Mouse (Mus musculus): Measurements from ENCODE around the gene Mgat4e. TPM values are rescaled to one million over a fixed set of nuclear protein-coding genes. Genes with fewer than 3 reads are reported as not detected.
"Not testable (repeated sequence)": the region's sequence is repeated elsewhere in the genome, so short reads cannot be mapped to it uniquely, and the experiment has no call there.

Mgat4e gene
- polyA plus RNA-seq, 1 experiment from 2014 or later: not detected

DNA sequence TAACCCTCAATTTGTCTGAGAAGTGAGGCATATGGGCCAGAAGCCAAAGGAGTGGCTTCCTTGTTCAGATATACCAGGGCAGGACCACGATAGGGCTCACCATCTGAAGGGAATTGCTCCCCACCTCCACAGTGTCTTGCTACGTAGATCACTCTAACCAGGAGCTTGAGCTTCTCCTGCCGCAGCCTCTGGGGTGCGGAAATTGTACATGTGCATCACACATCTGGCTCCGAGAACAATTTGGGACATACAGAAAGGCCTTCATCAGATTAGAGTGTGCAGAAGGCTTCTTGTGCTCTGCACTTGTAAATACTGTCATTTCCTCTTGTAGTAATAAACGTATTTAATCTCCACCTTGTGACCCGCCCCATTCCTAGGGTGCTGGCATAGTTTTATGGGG is 28.3 kb downstream of the Mgat4e start:
- Histone ChIP-seq H3K9ac (ENCODE audit: low read depth, low read length) (no peak overlapping the region), H3K27me3 (ENCODE audit: control insufficient read depth, insufficient read depth, low read depth, low read length) (no peaks in the 10 kb centered on the region), H3K36me3 (ENCODE audit: control insufficient read depth, insufficient read depth) (no peaks in the 10 kb centered on the region), H3K4me3 (ENCODE audit: low read depth, low read length) (no peak overlapping the region), H3K27ac (ENCODE audit: low read length) (0 out of 2 replicates have a peak overlapping the region, but pooled peaks have one; percentile 6), H3K4me2 (ENCODE audit: low read depth, low read length) (no peak overlapping the region), H3K4me1 (ENCODE audit: control insufficient read depth, low read depth, low read length) (peaks cover 21% of the 10 kb centered on the region), H3K9me3 (replicated peaks; ENCODE audit: control insufficient read depth, low read length) (no peaks in the 10 kb centered on the region)
- ATAC-seq (ENCODE audit: low read depth): no peak
- WGBS (ENCODE audit: insufficient replicate concordance): 40% methylated on average over 7 of the region's 7 CpGs

DNA sequence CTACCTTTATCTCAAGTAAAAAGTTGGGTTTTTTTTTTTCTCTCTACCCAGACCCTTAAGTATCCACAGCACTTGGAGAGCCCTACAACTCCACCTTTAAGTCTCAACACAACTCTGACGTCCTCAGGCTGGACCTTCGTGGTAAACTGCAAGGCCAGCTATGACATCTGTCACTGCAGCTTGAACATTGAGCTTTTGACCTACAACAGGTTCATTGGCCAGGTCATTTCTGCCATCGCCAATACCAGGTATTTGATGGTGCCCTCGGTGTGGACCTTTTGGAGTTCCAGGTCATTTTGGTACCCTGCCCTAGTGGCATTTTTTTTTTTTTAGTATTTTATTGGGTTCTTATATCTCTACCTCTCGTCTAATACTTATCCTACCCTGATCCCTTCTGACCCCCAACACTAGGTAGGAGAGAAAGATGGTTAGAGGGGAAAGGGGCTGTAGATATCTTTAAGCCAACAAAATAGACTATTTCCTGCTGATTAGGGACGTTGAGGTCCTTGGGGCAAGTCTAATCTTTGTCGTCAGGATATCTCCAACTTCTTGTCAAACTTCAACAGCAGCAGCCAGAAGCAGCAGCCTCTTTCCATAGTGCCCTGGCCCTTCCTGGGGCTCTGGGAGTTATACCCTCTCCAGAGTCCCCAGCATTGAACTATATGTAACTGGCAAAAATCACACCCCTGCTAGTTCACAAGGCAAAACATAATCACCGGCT is 29.3 kb downstream of the Mgat4e start:
- WGBS (ENCODE audit: insufficient replicate concordance): 36% methylated on average over 8 of the region's 8 CpGs
- no peak overlapping the region for H3K9ac ChIP-seq (ENCODE audit: low read depth, low read length)

DNA sequence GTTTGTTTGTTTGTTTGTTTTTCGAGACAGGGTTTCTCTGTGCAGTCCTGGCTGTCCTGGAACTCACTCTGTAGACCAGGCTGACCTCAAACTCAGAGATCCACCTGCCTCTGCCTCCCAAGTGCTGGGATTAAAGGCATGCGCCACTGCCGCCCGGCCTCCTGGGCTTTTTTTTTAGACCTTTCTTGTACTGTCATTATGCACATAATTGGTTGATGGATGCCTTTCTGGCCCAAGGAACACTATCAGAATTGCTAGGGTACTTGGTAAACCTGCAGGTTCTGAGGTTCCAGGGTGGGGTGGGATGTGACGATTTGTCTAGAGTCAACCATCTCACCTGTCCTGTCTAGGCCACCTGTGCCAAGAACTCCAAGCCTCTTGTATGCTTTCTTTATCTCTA is 30.3 kb downstream of the Mgat4e start:
- H3K9ac ChIP-seq (ENCODE audit: low read depth, low read length); H3K36me3 ChIP-seq (ENCODE audit: control insufficient read depth, insufficient read depth); H3K4me2 ChIP-seq (ENCODE audit: low read depth, low read length); H3K27ac ChIP-seq (ENCODE audit: low read length); H3K27me3 ChIP-seq (ENCODE audit: control insufficient read depth, insufficient read depth, low read depth, low read length); H3K9me3 ChIP-seq (replicated peaks; ENCODE audit: control insufficient read depth, low read length); H3K4me3 ChIP-seq (ENCODE audit: low read depth, low read length); ATAC-seq (ENCODE audit: low read depth): not testable (repeated sequence)
- peaks cover 19% of the 10 kb centered on the region for H3K4me1 ChIP-seq (ENCODE audit: control insufficient read depth, low read depth, low read length)
- WGBS (ENCODE audit: insufficient replicate concordance): 82% methylated on average over 5 of the region's 5 CpGs

More for the DNA sequence above, 29.3 kb downstream of the Mgat4e start:
- peaks cover 19% of the 10 kb centered on the region for H3K4me1 ChIP-seq (ENCODE audit: control insufficient read depth, low read depth, low read length)
- H3K27ac ChIP-seq (ENCODE audit: low read length): no peak overlapping the region
- no peaks in the 10 kb centered on the region for H3K27me3 ChIP-seq (ENCODE audit: control insufficient read depth, insufficient read depth, low read depth, low read length)
- H3K4me3 ChIP-seq (ENCODE audit: low read depth, low read length): no peak overlapping the region
- no peak overlapping the region for H3K4me2 ChIP-seq (ENCODE audit: low read depth, low read length)
- peak; percentile 53 for ATAC-seq (ENCODE audit: low read depth)
- no peaks in the 10 kb centered on the region for H3K36me3 ChIP-seq (ENCODE audit: control insufficient read depth, insufficient read depth)
- H3K9me3 ChIP-seq (replicated peaks; ENCODE audit: control insufficient read depth, low read length): no peaks in the 10 kb centered on the region

DNA sequence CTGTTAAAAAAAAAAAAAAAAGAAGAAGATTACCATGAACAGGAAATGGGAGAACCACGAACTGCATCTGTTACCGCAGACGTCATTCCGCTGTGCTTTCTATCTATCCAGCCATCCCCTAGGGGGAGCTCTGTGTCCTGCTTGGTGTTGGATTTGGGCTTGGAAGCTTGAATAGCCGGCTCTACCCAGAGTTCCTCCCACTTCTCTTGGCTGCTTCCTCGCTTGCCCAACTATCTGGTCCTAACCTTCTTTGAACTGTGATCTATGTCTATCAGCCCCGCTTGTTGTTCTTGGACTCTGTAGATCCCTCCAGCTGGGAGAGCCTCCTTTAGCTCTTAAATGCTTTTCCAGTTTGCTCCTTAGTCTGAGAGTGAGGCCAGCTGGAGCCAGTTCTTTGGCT is 30.8 kb downstream of the Mgat4e start:
- H3K27ac ChIP-seq (ENCODE audit: low read length): no peak overlapping the region
- peak; percentile 76 for ATAC-seq (ENCODE audit: low read depth)
- no peaks in the 10 kb centered on the region for H3K9me3 ChIP-seq (replicated peaks; ENCODE audit: control insufficient read depth, low read length)
- peaks cover 3% of the 10 kb centered on the region for H3K27me3 ChIP-seq (ENCODE audit: control insufficient read depth, insufficient read depth, low read depth, low read length)
- H3K4me3 ChIP-seq (ENCODE audit: low read depth, low read length): no peak overlapping the region
- H3K9ac ChIP-seq (ENCODE audit: low read depth, low read length): no peak overlapping the region
- 2% methylated on average over 7 of the region's 7 CpGs for WGBS (ENCODE audit: insufficient replicate concordance)
- no peaks in the 10 kb centered on the region for H3K36me3 ChIP-seq (ENCODE audit: control insufficient read depth, insufficient read depth)
- H3K4me1 ChIP-seq (ENCODE audit: control insufficient read depth, low read depth, low read length): peaks cover 20% of the 10 kb centered on the region
- no peak overlapping the region for H3K4me2 ChIP-seq (ENCODE audit: low read depth, low read length)

DNA sequence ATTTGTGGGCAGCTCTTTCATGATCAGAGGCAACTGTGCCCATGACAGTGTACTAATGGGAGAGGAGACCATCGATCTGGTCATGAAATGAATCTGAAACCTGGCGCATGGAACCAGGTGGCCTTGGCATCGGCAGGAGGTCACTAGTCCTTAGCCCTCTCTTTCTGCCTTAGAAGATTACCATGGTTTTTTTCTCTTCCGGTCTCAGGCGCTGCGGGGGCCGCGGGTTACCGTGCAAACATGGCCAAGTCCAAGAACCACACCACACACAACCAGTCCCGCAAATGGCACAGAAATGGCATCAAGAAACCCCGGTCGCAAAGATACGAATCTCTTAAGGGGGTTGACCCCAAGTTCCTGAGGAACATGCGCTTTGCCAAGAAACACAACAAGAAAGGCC is 31.6 kb downstream of the Mgat4e start:
- not testable (repeated sequence) for H3K27ac ChIP-seq (ENCODE audit: low read length); H3K9me3 ChIP-seq (replicated peaks; ENCODE audit: control insufficient read depth, low read length); H3K4me2 ChIP-seq (ENCODE audit: low read depth, low read length); H3K36me3 ChIP-seq (ENCODE audit: control insufficient read depth, insufficient read depth); H3K9ac ChIP-seq (ENCODE audit: low read depth, low read length); ATAC-seq (ENCODE audit: low read depth); H3K4me3 ChIP-seq (ENCODE audit: low read depth, low read length)
- Histone ChIP-seq H3K4me1 (ENCODE audit: control insufficient read depth, low read depth, low read length) (peaks cover 28% of the 10 kb centered on the region), H3K27me3 (ENCODE audit: control insufficient read depth, insufficient read depth, low read depth, low read length) (peaks cover 11% of the 10 kb centered on the region)
- WGBS (ENCODE audit: insufficient replicate concordance): 77% methylated on average over 14 of the region's 14 CpGs

DNA sequence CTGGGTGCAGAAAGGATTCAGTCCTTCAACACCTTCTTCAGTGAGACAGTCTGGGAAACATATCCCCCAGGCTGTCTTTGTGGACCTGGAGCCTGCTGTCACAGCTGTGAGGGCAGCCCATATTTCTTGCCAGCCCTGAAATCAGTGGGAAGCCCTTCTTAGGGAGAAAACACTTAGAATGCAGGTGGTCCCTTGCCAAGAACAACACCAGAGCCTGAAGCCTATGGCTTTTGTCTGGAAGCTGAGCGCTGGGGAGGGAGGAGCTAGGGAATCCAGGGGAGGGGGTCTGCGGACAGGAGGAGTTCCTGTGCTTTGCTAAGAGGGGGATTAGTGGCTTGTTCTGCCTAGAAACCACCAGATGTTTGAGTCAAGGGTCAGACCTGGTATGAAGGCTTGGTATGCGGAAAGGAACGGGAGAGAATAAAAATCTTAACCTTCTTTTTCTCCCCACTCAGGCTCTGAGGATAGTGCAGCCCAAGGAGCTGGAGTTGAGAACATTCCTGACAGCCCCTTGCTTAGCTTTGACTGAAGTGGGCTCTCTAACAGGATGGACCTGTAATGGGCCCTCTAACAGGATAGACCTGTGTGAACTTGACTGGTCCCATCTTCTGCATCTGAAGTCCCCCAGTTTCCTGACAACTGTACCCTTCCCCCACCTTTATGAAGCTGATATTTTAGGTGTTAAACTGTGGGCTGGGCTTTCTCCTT is 32.8 kb downstream of the Mgat4e start:
- Histone ChIP-seq H3K4me1 (ENCODE audit: control insufficient read depth, low read depth, low read length) (peaks cover 28% of the 10 kb centered on the region), H3K4me3 (ENCODE audit: low read depth, low read length) (no peak overlapping the region), H3K27ac (ENCODE audit: low read length) (no peak overlapping the region), H3K9ac (ENCODE audit: low read depth, low read length) (no peak overlapping the region), H3K4me2 (ENCODE audit: low read depth, low read length) (no peak overlapping the region), H3K27me3 (ENCODE audit: control insufficient read depth, insufficient read depth, low read depth, low read length) (peaks cover 23% of the 10 kb centered on the region), H3K36me3 (ENCODE audit: control insufficient read depth, insufficient read depth) (no peaks in the 10 kb centered on the region), H3K9me3 (replicated peaks; ENCODE audit: control insufficient read depth, low read length) (no peaks in the 10 kb centered on the region)
- 58% methylated on average over 4 of the region's 4 CpGs for WGBS (ENCODE audit: insufficient replicate concordance)
- ATAC-seq (ENCODE audit: low read depth): no peak

DNA sequence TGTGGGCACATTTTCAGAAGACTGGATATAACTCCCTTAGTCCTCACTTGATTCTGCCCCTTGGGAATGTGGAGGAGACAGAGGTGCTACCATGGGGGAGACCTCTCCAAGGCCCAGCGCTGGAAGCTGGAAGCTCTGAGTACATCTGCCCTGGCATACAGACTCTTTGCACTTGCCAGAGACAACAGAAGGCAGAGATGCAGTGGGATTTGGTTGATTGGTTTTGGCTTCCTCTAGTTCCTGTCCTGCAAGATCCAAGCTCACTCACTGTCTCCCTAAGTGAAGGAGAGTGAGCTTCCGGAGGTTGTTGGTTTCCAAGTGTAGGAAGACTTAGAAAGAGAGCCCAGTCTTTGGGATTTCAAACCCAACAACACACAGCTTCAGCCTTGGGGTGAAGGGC is 33.6 kb downstream of the Mgat4e start:
- no peak overlapping the region for H3K4me3 ChIP-seq (ENCODE audit: low read depth, low read length)
- no peak overlapping the region for H3K9ac ChIP-seq (ENCODE audit: low read depth, low read length)
- no peak overlapping the region for H3K4me2 ChIP-seq (ENCODE audit: low read depth, low read length)
- whole genome bisulfite sequencing (ENCODE audit: insufficient replicate concordance): 78% methylated on average over 2 of the region's 2 CpGs
- no peaks in the 10 kb centered on the region for H3K36me3 ChIP-seq (ENCODE audit: control insufficient read depth, insufficient read depth)
- H3K4me1 ChIP-seq (ENCODE audit: control insufficient read depth, low read depth, low read length): peaks cover 22% of the 10 kb centered on the region
- ATAC-seq (ENCODE audit: low read depth): no peak
- no peaks in the 10 kb centered on the region for H3K9me3 ChIP-seq (replicated peaks; ENCODE audit: control insufficient read depth, low read length)
- H3K27ac ChIP-seq (ENCODE audit: low read length): no peak overlapping the region
- peaks cover 26% of the 10 kb centered on the region for H3K27me3 ChIP-seq (ENCODE audit: control insufficient read depth, insufficient read depth, low read depth, low read length)

DNA sequence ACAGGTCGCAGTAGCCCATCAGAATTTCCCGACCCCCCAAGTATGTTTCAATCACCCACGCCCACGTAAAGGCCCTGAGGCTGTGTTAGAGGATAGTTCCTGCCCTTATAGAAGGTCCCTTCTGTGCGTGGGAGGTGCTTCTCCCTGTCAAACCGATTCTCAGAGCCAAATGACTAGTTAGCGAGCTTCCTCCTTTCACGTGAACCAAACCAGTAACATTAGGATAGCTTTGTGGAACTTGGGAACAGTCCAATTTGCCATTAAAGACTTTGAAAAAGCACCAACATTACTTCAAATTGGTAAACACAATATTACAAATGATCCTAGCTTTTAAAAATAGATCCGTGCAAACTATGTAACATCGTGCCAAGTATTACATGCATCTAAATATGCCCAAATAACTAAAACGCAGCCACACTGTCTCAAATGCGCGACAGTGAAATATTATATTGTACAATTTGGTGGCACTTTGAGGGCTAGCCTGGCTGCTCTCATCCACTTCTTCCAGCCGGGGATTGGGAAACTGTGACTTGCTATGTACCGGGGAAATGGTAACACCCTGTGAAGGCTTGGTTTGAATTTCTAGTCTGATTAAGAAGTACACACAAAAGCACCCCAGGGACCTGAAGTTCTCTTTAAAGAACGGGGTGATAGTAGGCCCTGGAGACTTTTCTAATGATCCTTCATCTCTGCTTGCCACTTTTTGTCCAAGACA is 35.4 kb downstream of the Mgat4e start:
- Histone ChIP-seq H3K36me3 (ENCODE audit: control insufficient read depth, insufficient read depth) (no peaks in the 10 kb centered on the region), H3K27ac (ENCODE audit: low read length) (no peak overlapping the region), H3K4me2 (ENCODE audit: low read depth, low read length) (peak overlapping the region; percentile 75), H3K4me1 (ENCODE audit: control insufficient read depth, low read depth, low read length) (peaks cover 12% of the 10 kb centered on the region), H3K27me3 (ENCODE audit: control insufficient read depth, insufficient read depth, low read depth, low read length) (peaks cover 26% of the 10 kb centered on the region), H3K4me3 (ENCODE audit: low read depth, low read length) (peak overlapping the region; percentile 53), H3K9me3 (replicated peaks; ENCODE audit: control insufficient read depth, low read length) (no peaks in the 10 kb centered on the region), H3K9ac (ENCODE audit: low read depth, low read length) (no peak overlapping the region; the same call in 1 of the 2 replicates)
- 43% methylated on average over 16 of the region's 16 CpGs for WGBS (ENCODE audit: insufficient replicate concordance)
- ATAC-seq (ENCODE audit: low read depth): no peak

Measured in liver, embryonic 16.5 days (tissue).